Mouse (Mus musculus): ENCODE data around the gene Hist1h1e. TPM values are rescaled to one million over a fixed set of nuclear protein-coding genes. Genes with fewer than 3 reads are reported as not detected.

The Hist1h1e gene
- polyA plus RNA-seq, 1 experiment from 2014 or later = 24.6 TPM

DNA sequence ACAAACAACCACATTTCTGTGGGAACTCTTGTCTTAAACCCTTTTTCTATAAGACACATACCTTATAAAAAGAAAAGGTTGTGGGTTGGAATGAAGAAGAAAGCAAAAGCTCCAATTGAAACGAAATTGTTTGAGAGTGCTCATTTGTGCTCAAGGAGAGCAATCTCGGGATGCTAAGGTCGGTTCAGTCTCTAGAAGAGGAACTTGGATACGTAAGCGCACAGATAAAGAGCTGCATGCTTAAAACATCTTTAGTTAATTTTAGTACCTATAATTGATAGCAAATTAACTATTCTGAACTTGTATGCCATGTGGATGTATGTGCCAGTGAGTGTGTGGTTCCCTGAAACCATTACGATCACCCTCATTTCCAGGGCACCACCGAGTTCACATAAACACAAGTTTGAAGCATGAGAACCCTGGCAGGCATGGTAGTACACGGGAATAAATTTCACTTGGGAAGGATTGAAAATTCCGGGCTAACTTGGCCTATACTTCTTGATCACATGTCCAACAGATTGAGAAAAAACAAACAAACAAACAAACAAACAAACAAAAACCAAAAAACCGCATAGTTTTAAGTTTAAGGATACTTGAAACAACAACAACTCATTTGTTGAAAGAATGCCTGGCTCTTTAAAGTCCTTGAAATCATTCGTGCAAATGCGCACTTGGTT lies 2.2 kb downstream of the Hist1h1e start:
- Histone ChIP-seq H3K36me3 (ENCODE audit: control insufficient read depth, insufficient read depth, low read length) (no peaks in the 10 kb centered on the region), H3K27me3 (ENCODE audit: control insufficient read depth, insufficient read depth, low read length) (no peaks in the 10 kb centered on the region), H3K4me1 (ENCODE audit: control insufficient read depth, insufficient read depth, low read length) (peaks cover 4% of the 10 kb centered on the region; the same call in 1 of the 2 replicates), H3K27ac (replicated peaks; ENCODE audit: low read depth, low read length) (peak overlapping the region; percentile 99), H3K9ac (ENCODE audit: low read length) (peak overlapping the region; percentile 49), H3K4me3 (ENCODE audit: low read depth, low read length) (peak overlapping the region; percentile 70), H3K4me2 (ENCODE audit: low read depth, severe bottlenecking) (peak overlapping the region; percentile 94), H3K9me3 (ENCODE audit: control insufficient read depth, low read length) (no peaks in the 10 kb centered on the region)
- 56% methylated on average over 12 of the region's 12 CpGs for WGBS
- ATAC-seq (ENCODE audit: insufficient number of reproducible peaks, low FRiP score, low TSS enrichment, low read depth) (no peak), DNase-seq (ENCODE audit: low spot score) (peak; percentile 25)

DNA sequence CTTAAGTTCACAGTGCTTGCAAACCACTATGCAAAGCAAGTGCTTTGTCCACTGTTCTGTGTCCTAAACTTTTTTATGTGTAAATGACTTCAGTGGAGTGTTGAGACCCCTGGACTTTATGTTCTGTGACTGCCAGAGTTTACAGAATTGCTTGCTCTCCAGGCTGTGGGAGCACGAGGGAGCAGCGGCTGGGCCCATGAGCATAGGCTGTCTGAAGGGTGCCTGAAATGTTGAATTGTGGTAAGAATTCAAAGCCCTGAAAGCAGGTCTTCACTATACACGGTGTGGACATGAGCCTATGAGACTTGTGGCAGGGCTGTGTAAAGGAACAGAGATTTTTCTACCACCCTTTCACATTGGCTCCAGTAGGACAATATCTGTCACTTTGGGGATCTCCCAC lies 10.7 kb downstream of the Hist1h1e start:
- 89% methylated on average over 3 of the region's 3 CpGs for WGBS
- Histone ChIP-seq H3K9ac (ENCODE audit: low read length) (no peak overlapping the region), H3K9me3 (ENCODE audit: control insufficient read depth, low read length) (no peaks in the 10 kb centered on the region), H3K36me3 (ENCODE audit: control insufficient read depth, insufficient read depth, low read length) (no peaks in the 10 kb centered on the region), H3K4me2 (ENCODE audit: low read depth, severe bottlenecking) (no peak overlapping the region), H3K27me3 (ENCODE audit: control insufficient read depth, insufficient read depth, low read length) (no peaks in the 10 kb centered on the region), H3K4me3 (ENCODE audit: low read depth, low read length) (no peak overlapping the region), H3K27ac (replicated peaks; ENCODE audit: low read depth, low read length) (no peak overlapping the region), H3K4me1 (ENCODE audit: control insufficient read depth, insufficient read depth, low read length) (no peaks in the 10 kb centered on the region)
- ATAC-seq (ENCODE audit: insufficient number of reproducible peaks, low FRiP score, low TSS enrichment, low read depth) (no peak), DNase-seq (ENCODE audit: low spot score) (no peak)

DNA sequence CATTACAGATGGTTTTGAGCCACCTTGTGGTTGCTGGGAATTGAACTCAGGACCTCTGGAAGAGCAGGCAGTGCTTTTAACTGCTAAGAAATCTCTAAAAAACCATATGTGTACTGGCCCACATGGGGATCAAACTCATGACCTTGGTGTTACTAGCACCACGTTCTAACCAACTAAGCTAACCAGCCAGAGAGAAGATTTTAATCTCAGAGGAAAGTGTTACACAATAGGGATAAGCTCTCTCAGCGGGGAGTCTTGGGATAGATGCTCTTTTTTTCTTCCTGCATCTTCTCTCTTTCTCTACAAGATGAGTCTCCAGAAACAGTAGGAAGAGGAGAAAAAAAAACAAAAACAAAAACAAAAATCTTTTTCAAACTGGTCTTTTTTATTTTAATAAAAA lies 12.0 kb downstream of the Hist1h1e start:
- H3K27me3 ChIP-seq (ENCODE audit: control insufficient read depth, insufficient read depth, low read length) = no peaks in the 10 kb centered on the region
- H3K4me1 ChIP-seq (ENCODE audit: control insufficient read depth, insufficient read depth, low read length) = no peaks in the 10 kb centered on the region
- H3K9me3 ChIP-seq (ENCODE audit: control insufficient read depth, low read length) = no peaks in the 10 kb centered on the region
- H3K27ac ChIP-seq (replicated peaks; ENCODE audit: low read depth, low read length) = no peak overlapping the region
- H3K4me3 ChIP-seq (ENCODE audit: low read depth, low read length) = no peak overlapping the region
- no peak overlapping the region for H3K9ac ChIP-seq (ENCODE audit: low read length)
- no peak for DNase-seq (ENCODE audit: low spot score)
- 76% methylated on average over 2 of the region's 2 CpGs for WGBS
- H3K36me3 ChIP-seq (ENCODE audit: control insufficient read depth, insufficient read depth, low read length) = no peaks in the 10 kb centered on the region
- H3K4me2 ChIP-seq (ENCODE audit: low read depth, severe bottlenecking) = no peak overlapping the region
- no peak for ATAC-seq (ENCODE audit: insufficient number of reproducible peaks, low FRiP score, low TSS enrichment, low read depth)

DNA sequence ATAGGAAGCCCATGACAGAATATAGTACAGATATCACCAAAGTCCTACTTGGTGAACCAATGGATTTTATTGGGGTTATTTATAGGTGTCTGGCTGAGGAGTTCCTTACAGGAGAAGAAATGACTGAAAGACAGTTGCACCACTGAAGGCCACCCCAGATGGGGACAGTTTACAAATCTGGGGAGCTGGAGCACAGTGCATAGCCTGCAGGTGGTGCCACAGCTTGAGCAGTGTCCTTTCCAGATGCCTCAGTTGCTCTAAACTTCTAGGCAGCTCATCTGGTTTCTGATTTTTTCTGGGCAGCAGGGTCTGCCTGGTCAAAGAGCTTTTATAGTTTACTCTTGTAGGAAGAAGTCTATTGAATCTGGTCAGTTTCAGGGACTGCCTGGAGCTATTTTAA lies 12.5 kb downstream of the Hist1h1e start:
- Histone ChIP-seq H3K4me1 (ENCODE audit: control insufficient read depth, insufficient read depth, low read length) (no peaks in the 10 kb centered on the region), H3K27ac (replicated peaks; ENCODE audit: low read depth, low read length) (no peak overlapping the region), H3K4me2 (ENCODE audit: low read depth, severe bottlenecking) (no peak overlapping the region), H3K9ac (ENCODE audit: low read length) (no peak overlapping the region), H3K9me3 (ENCODE audit: control insufficient read depth, low read length) (no peaks in the 10 kb centered on the region), H3K4me3 (ENCODE audit: low read depth, low read length) (no peak overlapping the region), H3K27me3 (ENCODE audit: control insufficient read depth, insufficient read depth, low read length) (no peaks in the 10 kb centered on the region), H3K36me3 (ENCODE audit: control insufficient read depth, insufficient read depth, low read length) (no peaks in the 10 kb centered on the region)
- no peak for DNase-seq (ENCODE audit: low spot score)
- no peak for ATAC-seq (ENCODE audit: insufficient number of reproducible peaks, low FRiP score, low TSS enrichment, low read depth)

DNA sequence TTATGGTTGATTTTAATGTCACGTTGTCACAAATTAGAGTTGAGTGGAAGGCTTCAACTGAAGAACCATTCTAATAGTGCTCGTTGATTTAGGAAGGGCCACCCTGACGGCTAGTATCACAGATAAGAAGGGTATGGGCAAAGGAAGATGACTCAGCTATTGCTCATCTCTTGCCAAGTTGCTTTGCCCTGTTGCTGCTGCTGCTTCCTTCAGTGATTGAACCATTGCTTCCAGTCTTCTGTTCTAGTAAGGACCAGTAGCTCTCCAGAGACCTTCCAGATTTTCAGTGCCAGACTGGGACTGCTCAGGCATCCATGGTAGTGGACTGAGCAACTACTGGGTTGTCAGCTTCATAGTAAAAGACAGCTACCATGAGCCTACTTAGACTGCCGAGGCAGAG lies 13.1 kb downstream of the Hist1h1e start:
- H3K4me2 ChIP-seq (ENCODE audit: low read depth, severe bottlenecking) = no peak overlapping the region
- H3K36me3 ChIP-seq (ENCODE audit: control insufficient read depth, insufficient read depth, low read length) = no peaks in the 10 kb centered on the region
- no peak overlapping the region for H3K27ac ChIP-seq (replicated peaks; ENCODE audit: low read depth, low read length)
- H3K9me3 ChIP-seq (ENCODE audit: control insufficient read depth, low read length) = no peaks in the 10 kb centered on the region
- WGBS = 91% methylated on average over 4 of the region's 4 CpGs
- H3K4me1 ChIP-seq (ENCODE audit: control insufficient read depth, insufficient read depth, low read length) = no peaks in the 10 kb centered on the region
- ATAC-seq (ENCODE audit: insufficient number of reproducible peaks, low FRiP score, low TSS enrichment, low read depth) = no peak
- H3K4me3 ChIP-seq (ENCODE audit: low read depth, low read length) = no peak overlapping the region
- no peaks in the 10 kb centered on the region for H3K27me3 ChIP-seq (ENCODE audit: control insufficient read depth, insufficient read depth, low read length)
- H3K9ac ChIP-seq (ENCODE audit: low read length) = no peak overlapping the region
- DNase-seq (ENCODE audit: low spot score) = no peak

DNA sequence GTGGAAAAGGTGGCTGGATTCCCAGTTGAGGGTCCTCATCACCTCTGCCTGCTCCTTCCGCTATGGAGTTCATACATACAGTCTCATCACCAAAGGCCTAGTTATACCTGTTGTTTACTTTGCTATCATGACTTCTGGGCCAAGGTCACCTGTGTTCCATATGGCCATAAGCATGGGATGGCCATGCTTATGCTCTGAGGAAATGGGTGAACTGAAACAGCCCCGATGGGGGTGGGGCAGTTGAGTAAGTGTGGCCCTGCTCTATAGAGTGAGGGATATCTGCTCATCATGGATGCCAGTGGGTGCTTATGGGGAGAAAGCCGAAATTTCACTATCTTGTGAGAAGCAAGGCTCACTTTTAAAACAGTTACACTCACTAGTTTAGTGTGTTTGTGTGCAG lies 17.3 kb downstream of the Hist1h1e start:
- Histone ChIP-seq H3K4me3 (ENCODE audit: low read depth, low read length) (no peak overlapping the region), H3K27me3 (ENCODE audit: control insufficient read depth, insufficient read depth, low read length) (no peaks in the 10 kb centered on the region), H3K27ac (replicated peaks; ENCODE audit: low read depth, low read length) (no peak overlapping the region), H3K4me2 (ENCODE audit: low read depth, severe bottlenecking) (no peak overlapping the region), H3K36me3 (ENCODE audit: control insufficient read depth, insufficient read depth, low read length) (no peaks in the 10 kb centered on the region), H3K9ac (ENCODE audit: low read length) (no peak overlapping the region), H3K4me1 (ENCODE audit: control insufficient read depth, insufficient read depth, low read length) (no peaks in the 10 kb centered on the region), H3K9me3 (ENCODE audit: control insufficient read depth, low read length) (no peaks in the 10 kb centered on the region)
- no peak for ATAC-seq (ENCODE audit: insufficient number of reproducible peaks, low FRiP score, low TSS enrichment, low read depth)
- WGBS = 87% methylated on average over 3 of the region's 3 CpGs
- no peak for DNase-seq (ENCODE audit: low spot score)

DNA sequence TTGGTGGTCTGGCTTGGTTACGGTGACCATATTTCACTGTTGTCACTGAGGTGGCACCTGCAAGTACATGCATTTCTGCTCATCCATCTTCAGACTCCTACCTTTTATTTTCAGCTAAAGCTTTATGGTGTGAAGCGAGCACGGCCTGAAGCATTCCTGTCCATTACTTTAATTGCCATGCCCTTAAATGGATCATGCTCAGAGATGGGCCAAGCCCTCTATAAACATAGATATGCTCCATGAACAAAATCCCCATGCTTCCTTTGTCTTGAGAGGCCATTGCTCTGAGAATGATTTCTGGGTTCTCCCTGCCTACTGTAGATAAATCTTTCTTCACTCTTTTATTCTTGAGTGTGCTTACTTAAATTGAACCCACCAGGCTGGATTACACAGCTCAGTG lies 17.9 kb downstream of the Hist1h1e start:
- WGBS = 84% methylated on average over 3 of the region's 3 CpGs
- Histone ChIP-seq H3K27me3 (ENCODE audit: control insufficient read depth, insufficient read depth, low read length) (no peaks in the 10 kb centered on the region), H3K4me1 (ENCODE audit: control insufficient read depth, insufficient read depth, low read length) (no peaks in the 10 kb centered on the region), H3K4me2 (ENCODE audit: low read depth, severe bottlenecking) (no peak overlapping the region), H3K9me3 (ENCODE audit: control insufficient read depth, low read length) (no peaks in the 10 kb centered on the region), H3K27ac (replicated peaks; ENCODE audit: low read depth, low read length) (no peak overlapping the region), H3K36me3 (ENCODE audit: control insufficient read depth, insufficient read depth, low read length) (no peaks in the 10 kb centered on the region), H3K9ac (ENCODE audit: low read length) (no peak overlapping the region), H3K4me3 (ENCODE audit: low read depth, low read length) (no peak overlapping the region)
- ATAC-seq (ENCODE audit: insufficient number of reproducible peaks, low FRiP score, low TSS enrichment, low read depth) (no peak), DNase-seq (ENCODE audit: low spot score) (no peak)

DNA sequence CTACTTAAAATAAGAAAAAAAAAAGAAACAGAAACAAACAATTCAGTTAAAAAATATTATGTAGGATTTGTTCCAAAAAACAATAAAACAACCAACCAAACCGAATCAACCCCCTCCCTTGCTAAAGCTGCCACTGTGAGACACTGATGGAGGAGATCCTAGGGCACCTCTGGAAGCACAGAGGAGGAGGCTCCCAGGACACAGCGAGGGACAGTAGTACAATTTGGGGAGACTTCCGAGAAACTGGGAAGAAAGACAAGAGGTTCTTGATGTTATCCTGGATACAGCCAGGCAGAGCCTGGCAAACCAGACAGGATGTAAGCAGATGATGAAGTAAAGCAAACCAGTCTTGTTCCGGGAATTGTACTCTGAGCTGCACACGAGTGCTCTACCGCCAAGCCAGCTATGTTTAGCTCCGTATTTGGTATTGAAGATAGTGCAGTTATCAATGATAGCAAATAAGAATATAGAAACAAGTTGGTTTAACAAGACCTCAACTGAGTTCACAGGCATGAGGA lies 19.1 kb downstream of the Hist1h1e start:
- Histone ChIP-seq H3K4me2 (ENCODE audit: low read depth, severe bottlenecking) (no peak overlapping the region), H3K27me3 (ENCODE audit: control insufficient read depth, insufficient read depth, low read length) (no peaks in the 10 kb centered on the region), H3K4me1 (ENCODE audit: control insufficient read depth, insufficient read depth, low read length) (no peaks in the 10 kb centered on the region), H3K4me3 (ENCODE audit: low read depth, low read length) (no peak overlapping the region), H3K27ac (replicated peaks; ENCODE audit: low read depth, low read length) (no peak overlapping the region), H3K36me3 (ENCODE audit: control insufficient read depth, insufficient read depth, low read length) (no peaks in the 10 kb centered on the region), H3K9ac (ENCODE audit: low read length) (no peak overlapping the region), H3K9me3 (ENCODE audit: control insufficient read depth, low read length) (no peaks in the 10 kb centered on the region)
- no peak for DNase-seq (ENCODE audit: low spot score)
- WGBS = 80% methylated on average over 7 of the region's 7 CpGs
- no peak for ATAC-seq (ENCODE audit: insufficient number of reproducible peaks, low FRiP score, low TSS enrichment, low read depth)

DNA sequence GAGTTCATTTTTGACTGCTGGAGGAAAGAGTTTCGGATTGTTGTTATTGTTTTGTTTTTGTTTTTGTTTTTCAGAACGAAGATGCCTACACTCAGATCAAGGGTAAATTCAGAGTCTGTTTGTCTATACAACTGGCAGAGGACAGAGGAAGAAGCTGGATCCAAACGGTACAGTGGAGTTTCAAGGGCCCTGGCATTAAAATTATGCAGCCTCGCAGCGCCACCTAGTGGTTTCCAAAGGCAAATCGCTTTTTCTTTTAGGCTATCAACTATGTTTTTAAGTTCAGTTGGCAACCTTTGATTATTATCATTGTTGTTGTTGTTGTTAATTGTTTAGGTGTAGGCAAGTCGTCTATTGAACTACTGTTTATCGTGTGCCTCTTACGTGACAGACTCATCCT lies 24.4 kb downstream of the Hist1h1e start:
- 6% methylated on average over 9 of the region's 9 CpGs for WGBS
- Histone ChIP-seq H3K4me1 (ENCODE audit: control insufficient read depth, insufficient read depth, low read length) (0 out of 2 replicates have a peak, but pooled peaks cover 4% of the 10 kb centered on the region), H3K36me3 (ENCODE audit: control insufficient read depth, insufficient read depth, low read length) (no peaks in the 10 kb centered on the region), H3K4me3 (ENCODE audit: low read depth, low read length) (no peak overlapping the region), H3K9me3 (ENCODE audit: control insufficient read depth, low read length) (no peaks in the 10 kb centered on the region), H3K27me3 (ENCODE audit: control insufficient read depth, insufficient read depth, low read length) (no peaks in the 10 kb centered on the region), H3K4me2 (ENCODE audit: low read depth, severe bottlenecking) (no peak overlapping the region), H3K9ac (ENCODE audit: low read length) (no peak overlapping the region), H3K27ac (replicated peaks; ENCODE audit: low read depth, low read length) (no peak overlapping the region)
- ATAC-seq (ENCODE audit: insufficient number of reproducible peaks, low FRiP score, low TSS enrichment, low read depth) = no peak
- DNase-seq (ENCODE audit: low spot score) = peak; percentile 89

Measured in limb, embryonic 11.5 days (tissue).